Comparison of ENCODE assay signal across 15 mouse cellular contexts in genomic region chr10:39490349-39491121, GRCm38 (mm10).
DNase-seq lines count a peak whose midpoint lies in the region; ATAC-seq and TF ChIP-seq lines count a peak whose summit lies in the region.
"Had no signal": no experiment of that assay in that cellular context is flagged by ENCODE, and none has a peak within 500 bp of the region (broad histone marks: within the 10 kb centered on the region; RNA-seq: fewer than 3 reads in every experiment).

No protein-coding gene starts in this region.

- H3K9me3 ChIP-seq in heart, embryonic 12.5 days (replicated peaks) = no peaks in the 10 kb centered on the region
- H3K9me3 ChIP-seq in intestine, embryonic 15.5 days = no peaks in the 10 kb centered on the region
- H3K9me3 ChIP-seq in stomach, embryonic 15.5 days = no peaks in the 10 kb centered on the region
- H3K9me3 ChIP-seq in liver, embryonic 11.5 days (ENCODE audit: control insufficient read depth, low read length) = no peaks in the 10 kb centered on the region

- H3K36me3 ChIP-seq in heart, embryonic 12.5 days = no peaks in the 10 kb centered on the region
- H3K36me3 ChIP-seq in thymus, adult 2 months (ENCODE audit: control insufficient read depth, insufficient read depth, low read length) = no peaks in the 10 kb centered on the region
- no peaks in the 10 kb centered on the region for H3K36me3 ChIP-seq in intestine, embryonic 15.5 days
- no peaks in the 10 kb centered on the region for H3K36me3 ChIP-seq in stomach, embryonic 15.5 days
- H3K36me3 ChIP-seq in liver, embryonic 11.5 days (ENCODE audit: control insufficient read depth, insufficient read depth, low read length) = no peaks in the 10 kb centered on the region

- H3K27ac ChIP-seq in heart, embryonic 12.5 days (ENCODE audit: poor library complexity, severe bottlenecking) = no peak overlapping the region
- no peak overlapping the region for H3K27ac ChIP-seq in thymus, adult 2 months (ENCODE audit: control insufficient read depth, insufficient read depth, low read length)
- H3K27ac ChIP-seq in intestine, embryonic 15.5 days = 0 out of 2 replicates have a peak overlapping the region, but pooled peaks have one; percentile 20
- H3K27ac ChIP-seq in stomach, embryonic 15.5 days = no peak overlapping the region
- H3K27ac ChIP-seq in liver, embryonic 11.5 days (ENCODE audit: low read depth, low read length) = no peak overlapping the region
- H3K27ac ChIP-seq: macrophage had no signal

- H3K27me3 ChIP-seq in heart, embryonic 12.5 days (replicated peaks) = no peaks in the 10 kb centered on the region
- H3K27me3 ChIP-seq in thymus, adult 2 months (ENCODE audit: control insufficient read depth, insufficient read depth, low read length) = no peaks in the 10 kb centered on the region
- no peaks in the 10 kb centered on the region for H3K27me3 ChIP-seq in intestine, embryonic 15.5 days (replicated peaks)
- H3K27me3 ChIP-seq in stomach, embryonic 15.5 days (replicated peaks) = no peaks in the 10 kb centered on the region
- H3K27me3 ChIP-seq in liver, embryonic 11.5 days (replicated peaks; ENCODE audit: control insufficient read depth, insufficient read depth, low read length) = no peaks in the 10 kb centered on the region

- 72% methylated on average over 9 of the region's 9 CpGs for WGBS in heart, embryonic 12.5 days
- 60% methylated on average over 9 of the region's 9 CpGs for WGBS in thymus, adult 2 months
- WGBS in intestine, embryonic 15.5 days = 56% methylated on average over 9 of the region's 9 CpGs
- WGBS in stomach, embryonic 15.5 days = 54% methylated on average over 9 of the region's 9 CpGs
- WGBS in liver, embryonic 11.5 days = 73% methylated on average over 9 of the region's 9 CpGs

- ATAC-seq in heart, embryonic 12.5 days (ENCODE audit: insufficient number of reproducible peaks, low FRiP score) = no peak
- peak; percentile 72 for ATAC-seq in intestine, embryonic 15.5 days
- peak; percentile 52; the same call in 1 of the 2 replicates for ATAC-seq in stomach, embryonic 15.5 days (ENCODE audit: insufficient read depth, low FRiP score, low read depth)
- no peak for ATAC-seq in liver, embryonic 11.5 days (replicated peaks; ENCODE audit: low FRiP score)
- ATAC-seq: CD4-positive, CD25-positive, alpha-beta regulatory T cell, adult 4 months had no signal

- no peak overlapping the region for H3K9ac ChIP-seq in heart, embryonic 12.5 days
- no peak overlapping the region for H3K9ac ChIP-seq in intestine, embryonic 15.5 days
- no peak overlapping the region for H3K9ac ChIP-seq in stomach, embryonic 15.5 days
- no peak overlapping the region for H3K9ac ChIP-seq in liver, embryonic 11.5 days (ENCODE audit: low read depth, low read length)

- peak; percentile 87 for DNase-seq in heart, adult 11 months
- DNase-seq in thymus, adult 2 months = peak; percentile 33
- no peak for DNase-seq in thymus, postnatal 4 days
- DNase-seq in urinary bladder, postnatal 14 days (ENCODE audit: low spot score) = no peak
- DNase-seq in liver, embryonic 11.5 days (ENCODE audit: low spot score) = no peak
- DNase-seq: cerebellum, postnatal 36 days; gastrocnemius, postnatal 14 days; heart, postnatal 10 days; kidney, adult 9 months; liver had no signal

- no peak for TF ChIP-seq CTCF in thymus, adult 2 months (IDR thresholded peaks at IDR 0.05; ENCODE audit: borderline replicate concordance, control insufficient read depth, extremely low read depth, insufficient read depth, low read length, poor library complexity)

- no peak for TF ChIP-seq POLR2A in thymus, adult 2 months (IDR thresholded peaks at IDR 0.05; ENCODE audit: control insufficient read depth, extremely low read depth, insufficient read depth, low read length, poor library complexity)

- H3K4me2 ChIP-seq in heart, embryonic 12.5 days = no peak overlapping the region
- H3K4me2 ChIP-seq in intestine, embryonic 15.5 days (replicated peaks) = no peak overlapping the region
- H3K4me2 ChIP-seq in stomach, embryonic 15.5 days = no peak overlapping the region
- no peak overlapping the region for H3K4me2 ChIP-seq in liver, embryonic 11.5 days

- H3K4me3 ChIP-seq in heart, embryonic 12.5 days = no peak overlapping the region
- no peak overlapping the region for H3K4me3 ChIP-seq in thymus, adult 2 months (ENCODE audit: control insufficient read depth, insufficient read depth, low read length)
- no peak overlapping the region for H3K4me3 ChIP-seq in intestine, embryonic 15.5 days (replicated peaks)
- H3K4me3 ChIP-seq in stomach, embryonic 15.5 days (replicated peaks) = no peak overlapping the region
- no peak overlapping the region for H3K4me3 ChIP-seq in liver, embryonic 11.5 days (ENCODE audit: low read depth, low read length)

- peaks cover 45% of the 10 kb centered on the region for H3K4me1 ChIP-seq in heart, embryonic 12.5 days (replicated peaks)
- H3K4me1 ChIP-seq in thymus, adult 2 months (replicated peaks; ENCODE audit: control insufficient read depth, insufficient read depth, low read length) = peaks cover 58% of the 10 kb centered on the region
- H3K4me1 ChIP-seq in intestine, embryonic 15.5 days (replicated peaks) = peaks cover 37% of the 10 kb centered on the region
- peaks cover 14% of the 10 kb centered on the region for H3K4me1 ChIP-seq in stomach, embryonic 15.5 days
- peaks cover 15% of the 10 kb centered on the region; the same call in 1 of the 2 replicates for H3K4me1 ChIP-seq in liver, embryonic 11.5 days (replicated peaks; ENCODE audit: control insufficient read depth, insufficient read depth, low read length)

Comparison
In these comparisons a context has a peak if more than half of its experiments do, and no peak if none do; other contexts are left out.
1. DNase-seq: peak in heart, adult 11 months (single experiment) and thymus, adult 2 months (single experiment); none in thymus, postnatal 4 days (single experiment), urinary bladder, postnatal 14 days (single experiment) and liver, embryonic 11.5 days (single experiment).
2. ATAC-seq: peak in intestine, embryonic 15.5 days (single experiment) and stomach, embryonic 15.5 days (single experiment); none in heart, embryonic 12.5 days (single experiment) and liver, embryonic 11.5 days (single experiment).